Mouse (Mus musculus): Measurements from ENCODE around the gene Olfr1364.

DNA sequence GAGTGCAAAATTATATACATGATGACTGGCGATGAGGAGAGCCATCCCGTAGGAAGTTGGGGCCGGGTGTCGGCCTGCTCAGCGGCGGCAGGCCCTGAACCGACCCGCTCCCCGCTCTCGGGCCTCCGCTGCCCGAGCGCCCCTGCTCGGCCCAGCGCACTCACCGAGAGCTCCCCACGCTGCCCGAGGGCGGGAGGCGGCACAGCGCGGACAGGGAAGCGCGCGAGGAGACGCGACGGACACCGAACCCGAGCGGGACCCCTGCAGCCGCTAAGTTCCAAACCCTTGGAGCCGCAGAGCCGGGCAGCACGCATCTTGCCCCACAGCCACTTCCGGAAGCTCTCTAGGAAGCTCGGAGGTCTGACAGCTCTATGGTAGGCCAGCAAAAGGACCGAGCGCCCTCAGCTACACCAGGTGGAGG lies 50.8 kb downstream of the Olfr1364 start, which contains the start of gene Zkscan8:
- TF ChIP-seq POLR2A (IDR thresholded peaks at IDR 0.05; ENCODE audit: insufficient read depth, low read length) (no peak), EP300 (IDR thresholded peaks at IDR 0.05; ENCODE audit: insufficient read depth, low read depth, low read length) (no peak), CTCF (IDR thresholded peaks at IDR 0.05; ENCODE audit: low read depth, low read length) (no peak)
